Mouse (Mus musculus) small intestine, adult 2 months (tissue): ENCODE measurements around the gene Gm266.

Experiments used
- CTCF ChIP-seq: fragments of 200-500 bp; IDR thresholded peaks from 2 replicates; pipeline ENCODE4 v1.5.1; 2012; ENCODE audit warnings: low read depth, mild to moderate bottlenecking, control low read depth, inconsistent platforms, low read length, moderate library complexity, mixed read lengths; ENCODE audit not compliant: insufficient replicate concordance, insufficient read length; ENCODE audit errors: extremely low read depth
- POLR2A ChIP-seq: fragments of 200-500 bp; IDR thresholded peaks from 2 replicates; pipeline ENCODE4 v1.6.1; 2012; ENCODE audit warnings: low read depth, mild to moderate bottlenecking, control low read depth, inconsistent platforms, low read length, moderate library complexity

GRCm38 (mm10) chr12:111455311-111455846, 30.2 kb downstream of the Gm266 start:
- TF ChIP-seq CTCF (no peak), POLR2A (no peak)
